Mouse (Mus musculus) cerebellum, postnatal 36 days (tissue): ENCODE results near the gene Nat8f5.
"Not testable (repeated sequence)": the region's sequence is repeated elsewhere in the genome, so short reads cannot be mapped to it uniquely, and the experiment has no call there.

Experiments
- DNase-seq, 2 experiments: peaks; one replicate each; pipeline ENCODE4 v3.0.0; 2021 to 2022; ENCODE audit warnings: mixed read lengths in 2 of 2

The Nat8f5 gene

DNA sequence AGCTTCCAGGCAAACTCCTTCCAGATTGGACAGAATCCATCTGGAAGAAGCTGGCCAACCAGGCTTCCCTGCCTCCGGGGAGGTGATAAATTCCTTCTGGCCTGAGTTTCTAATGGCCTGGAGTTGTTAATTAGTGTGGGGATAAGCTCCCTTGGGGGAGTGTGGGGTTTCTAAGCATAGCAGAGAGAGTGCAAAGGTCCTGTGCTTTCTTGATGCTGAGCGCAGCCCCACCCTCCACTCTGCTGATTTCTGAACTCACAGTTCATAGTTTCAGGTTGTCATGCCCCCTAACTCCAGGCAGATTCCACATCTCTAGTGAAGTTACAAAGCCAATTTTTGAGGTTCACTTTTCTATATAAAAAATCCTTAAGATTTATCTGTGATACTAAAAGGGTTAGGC lies 14.3 kb upstream of the Nat8f5 start:
- DNase-seq = not testable (repeated sequence)

DNA sequence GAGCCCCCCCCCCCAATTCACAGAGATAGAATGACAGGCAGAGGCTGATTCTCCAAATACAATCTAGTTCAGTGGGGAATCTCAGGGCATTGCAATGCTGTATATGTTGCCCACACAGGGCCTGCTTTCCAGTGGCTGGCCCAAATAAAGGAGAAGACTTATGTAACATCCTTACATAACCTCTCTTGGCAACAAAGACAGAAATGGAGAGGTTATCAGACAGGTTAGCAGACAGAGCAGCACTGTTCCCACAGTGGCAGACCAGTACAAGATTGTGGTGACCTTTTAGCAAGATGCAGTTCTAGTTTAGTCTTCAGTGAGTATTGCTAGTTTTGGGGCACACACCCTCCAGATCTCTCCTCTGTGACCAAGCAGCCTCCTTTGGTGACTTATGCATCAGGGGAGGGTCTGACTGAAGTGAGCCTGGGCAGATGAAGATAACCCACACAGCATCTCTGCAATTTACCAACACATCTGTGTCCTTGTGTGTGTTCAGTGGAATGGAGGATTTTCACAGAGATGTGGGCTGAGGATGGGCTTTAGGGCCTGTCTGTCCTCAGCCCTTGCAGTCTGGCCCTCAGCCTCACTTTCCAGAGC lies 13.8 kb upstream of the Nat8f5 start:
- DNase-seq = peak in 1 of 2 experiments; percentile 11

DNA sequence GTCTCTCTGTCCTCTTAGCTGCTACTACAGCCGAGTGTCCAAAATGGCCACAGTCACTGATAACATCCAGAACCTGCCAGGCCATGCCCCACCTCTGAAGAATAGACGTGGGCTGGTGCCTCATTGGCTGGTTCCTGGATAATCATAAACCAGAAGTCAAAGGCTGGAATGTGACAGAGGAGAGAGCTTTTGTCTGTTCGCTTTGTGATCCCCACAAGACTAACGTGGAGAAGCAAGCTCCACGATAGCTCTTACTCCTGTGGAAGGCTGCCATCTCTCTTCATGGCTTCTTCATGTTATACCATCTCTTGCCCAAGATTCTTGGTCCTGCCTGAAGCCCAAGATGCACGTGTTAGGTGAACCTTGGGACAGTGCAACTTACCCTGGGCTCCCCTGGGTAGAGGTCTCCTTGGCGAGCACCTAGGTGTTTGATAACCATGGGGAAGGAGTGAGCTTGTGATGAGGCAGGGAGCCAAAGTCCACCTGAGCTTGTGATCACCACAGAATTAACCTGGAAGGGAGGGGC lies 11.1 kb upstream of the Nat8f5 start, which contains the start of gene Nat8:
Gene Nat8, minus strand, starts transcription at position 287 of the 526 bp plus-strand sequence.
- no peak for DNase-seq

DNA sequence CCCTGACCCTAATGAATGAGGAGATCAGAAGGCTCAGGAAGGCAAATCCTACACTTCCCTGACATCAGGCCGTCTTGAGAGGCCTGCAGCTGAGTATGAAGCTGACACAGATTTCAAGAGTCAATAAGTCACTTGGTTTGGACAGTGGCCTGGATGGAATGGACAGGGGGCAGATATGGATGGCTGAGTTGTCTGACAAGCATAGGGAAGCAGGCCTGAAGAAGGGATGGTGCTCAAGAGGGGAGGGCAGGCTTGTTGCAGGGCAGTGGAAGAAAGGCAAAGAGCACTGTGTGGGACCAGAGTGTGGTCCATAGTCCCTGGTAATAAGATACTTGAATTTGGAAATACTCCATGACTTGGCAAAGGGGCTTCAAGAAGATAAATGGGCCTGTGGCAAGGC lies 8.7 kb upstream of the Nat8f5 start:
- no peak for DNase-seq

DNA sequence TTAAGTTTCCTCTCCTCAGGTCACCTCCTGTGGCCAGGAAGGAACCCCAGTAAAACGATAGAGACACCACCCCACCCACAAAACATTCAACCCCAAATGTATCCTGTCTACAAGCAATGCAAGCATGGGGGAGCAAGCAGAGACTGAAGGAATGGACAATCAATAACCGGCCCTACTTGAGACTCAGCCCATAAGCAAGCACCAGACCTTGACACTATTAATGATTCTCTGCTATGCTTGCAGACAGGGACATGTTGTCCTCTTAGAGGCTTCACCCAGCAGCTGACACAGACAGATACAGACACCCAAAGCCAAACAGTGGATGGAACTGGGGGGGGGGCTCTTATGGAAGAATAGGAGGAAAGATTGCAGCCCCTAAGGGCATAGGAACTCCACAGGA lies 5.1 kb upstream of the Nat8f5 start:
- DNase-seq = no peak

DNA sequence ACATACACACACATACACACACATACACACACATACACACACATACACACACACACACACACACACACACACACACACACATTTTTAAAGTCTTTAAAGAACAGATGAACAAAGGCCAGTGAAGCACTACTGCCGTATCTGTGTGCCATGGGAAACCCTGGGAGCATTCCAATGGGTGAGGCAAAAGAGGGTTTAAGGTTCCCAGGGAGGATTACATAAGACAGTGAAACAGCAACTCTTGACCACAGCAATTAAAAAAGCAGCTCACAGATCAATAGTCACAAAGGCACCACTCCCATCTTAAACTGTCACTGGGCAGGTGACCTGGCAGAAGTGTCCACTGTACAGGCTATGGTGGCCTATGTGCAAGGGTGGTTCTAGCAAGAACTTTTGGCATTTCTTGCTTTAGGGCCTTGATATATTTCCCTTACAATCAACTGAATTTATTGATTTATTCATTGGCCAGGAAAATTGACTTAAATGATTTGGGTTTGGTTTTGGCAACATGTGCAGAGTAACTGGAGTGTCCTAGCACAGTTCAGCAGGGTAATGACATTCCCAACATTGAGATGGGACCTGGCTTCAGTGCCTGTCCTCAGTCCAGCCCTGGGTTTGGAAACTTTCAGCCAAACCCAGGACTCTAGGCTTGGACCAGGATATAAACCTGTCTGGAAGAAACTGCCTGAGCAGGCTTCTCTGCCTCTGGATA lies 2.8 kb upstream of the Nat8f5 start:
- DNase-seq = no peak

DNA sequence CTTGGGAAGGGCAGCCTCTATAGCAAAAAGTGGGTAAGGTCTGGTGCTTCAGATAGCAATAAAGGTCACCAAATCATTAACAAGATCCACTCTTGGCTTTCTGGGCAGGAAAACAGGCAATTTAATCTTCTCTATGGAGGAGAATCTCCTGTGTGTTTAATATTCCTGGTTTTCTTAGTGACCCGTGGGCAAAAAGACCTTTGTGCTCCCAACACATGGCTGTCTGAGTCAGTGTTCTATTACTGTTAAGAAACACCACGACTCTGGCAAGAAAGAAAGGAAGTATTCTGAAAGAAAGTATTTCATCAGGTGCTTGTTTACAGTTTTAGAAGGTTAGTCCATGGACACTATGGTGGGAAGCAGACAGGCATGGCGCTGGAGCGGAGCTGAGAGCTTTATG lies 1.5 kb upstream of the Nat8f5 start:
- no peak for DNase-seq

DNA sequence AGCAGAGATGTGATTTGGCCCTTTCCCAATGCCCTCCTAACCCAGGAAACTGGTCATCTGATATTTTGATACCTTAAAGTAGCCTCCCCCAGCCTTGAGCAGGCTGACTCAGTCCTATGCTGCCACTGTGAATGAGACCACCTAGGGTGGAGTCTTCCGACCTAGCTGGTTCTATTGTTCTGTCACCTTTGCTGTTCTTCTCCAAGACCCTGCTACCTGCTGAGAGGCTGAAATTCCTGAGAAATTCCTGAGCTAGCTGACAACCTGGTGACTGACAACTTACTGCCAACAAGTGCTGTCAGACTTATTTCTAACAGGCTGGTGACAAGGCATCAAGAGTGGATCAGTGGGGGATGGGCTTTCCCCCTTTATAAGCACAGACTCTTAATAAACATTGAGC lies 2.4 kb downstream of the Nat8f5 start:
- DNase-seq = no peak

DNA sequence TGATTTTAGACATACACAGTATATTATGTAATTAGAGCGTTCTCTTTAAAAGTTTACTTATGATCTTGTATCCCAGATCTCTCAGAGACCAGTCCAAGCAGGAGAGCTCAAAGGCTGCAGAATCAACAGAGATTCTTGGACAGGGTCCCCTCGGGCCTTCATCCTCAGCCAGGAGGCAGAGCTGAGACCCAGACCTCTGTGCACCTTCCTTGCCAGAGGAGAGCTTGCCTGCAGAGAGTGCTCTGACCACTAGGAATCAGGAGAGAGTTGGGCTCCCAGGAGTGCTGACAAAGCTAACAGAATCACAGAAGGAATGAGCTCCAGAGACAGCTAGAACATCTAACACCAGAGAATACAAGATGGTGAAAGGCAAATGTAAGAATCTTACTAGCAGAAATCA lies 7.4 kb downstream of the Nat8f5 start:
- DNase-seq = no peak

DNA sequence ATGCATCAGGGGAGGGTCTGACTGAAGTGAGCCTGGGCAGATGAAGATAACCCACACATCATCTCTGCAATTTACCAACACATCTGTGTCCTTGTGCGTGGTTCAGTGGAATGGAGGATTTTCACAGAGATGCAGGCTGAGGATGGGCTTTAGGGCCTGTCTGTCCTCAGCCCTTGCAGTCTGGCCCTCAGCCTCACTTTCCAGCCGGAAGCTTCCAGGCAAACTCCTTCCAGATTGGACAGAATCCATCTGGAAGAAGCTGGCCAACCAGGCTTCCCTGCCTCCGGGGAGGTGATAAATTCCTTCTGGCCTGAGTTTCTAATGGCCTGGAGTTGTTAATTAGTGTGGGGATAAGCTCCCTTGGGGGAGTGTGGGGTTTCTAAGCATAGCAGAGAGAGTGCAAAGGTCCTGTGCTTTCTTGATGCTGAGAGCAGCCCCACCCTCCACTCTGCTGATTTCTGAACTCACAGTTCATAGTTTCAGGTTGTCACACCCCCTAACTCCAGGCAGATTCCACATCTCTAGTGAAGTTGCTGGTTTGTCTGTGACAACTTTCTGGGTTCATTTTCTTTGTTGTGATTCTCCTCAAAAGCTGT lies 9.7 kb downstream of the Nat8f5 start:
- not testable (repeated sequence) for DNase-seq

DNA sequence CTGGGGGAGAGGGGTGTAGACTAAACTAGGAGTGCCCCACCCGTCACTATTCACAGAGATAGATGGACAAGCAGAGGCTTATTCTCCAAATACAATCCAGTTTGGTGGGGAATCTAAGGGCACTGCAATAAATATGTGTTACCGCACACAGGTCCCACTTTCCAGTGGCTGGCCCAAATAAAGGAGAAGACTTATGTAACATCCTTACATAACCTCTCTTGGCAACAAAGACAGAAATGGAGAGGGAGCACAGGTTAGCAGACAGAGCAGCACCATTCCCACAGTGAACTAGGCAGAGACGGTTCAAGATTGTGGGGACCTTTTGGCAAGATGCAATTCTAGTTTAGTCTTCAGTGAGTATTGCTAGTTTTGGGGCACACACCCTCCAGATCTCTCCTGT lies 10.3 kb downstream of the Nat8f5 start:
- not testable (repeated sequence) for DNase-seq

DNA sequence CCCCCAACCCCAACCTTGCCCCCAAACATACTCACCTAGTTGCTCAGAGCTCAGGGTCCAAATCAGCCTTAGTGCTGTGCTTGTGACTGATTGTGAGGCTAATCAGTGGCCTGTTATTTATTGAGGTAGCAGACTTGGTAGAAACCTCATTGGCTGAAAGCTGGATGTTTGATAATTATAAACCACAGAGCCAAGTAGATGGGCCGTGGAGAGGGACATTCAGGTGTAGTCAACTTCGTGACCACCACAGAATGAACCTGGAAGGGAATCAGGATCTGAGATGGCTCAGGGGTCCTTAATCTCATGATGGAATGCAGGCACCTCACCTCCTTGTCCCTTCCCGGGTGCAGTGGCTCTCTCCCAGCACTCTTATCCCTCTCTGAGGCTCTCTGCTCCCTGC lies 11.0 kb downstream of the Nat8f5 start:
- not testable (repeated sequence) for DNase-seq

DNA sequence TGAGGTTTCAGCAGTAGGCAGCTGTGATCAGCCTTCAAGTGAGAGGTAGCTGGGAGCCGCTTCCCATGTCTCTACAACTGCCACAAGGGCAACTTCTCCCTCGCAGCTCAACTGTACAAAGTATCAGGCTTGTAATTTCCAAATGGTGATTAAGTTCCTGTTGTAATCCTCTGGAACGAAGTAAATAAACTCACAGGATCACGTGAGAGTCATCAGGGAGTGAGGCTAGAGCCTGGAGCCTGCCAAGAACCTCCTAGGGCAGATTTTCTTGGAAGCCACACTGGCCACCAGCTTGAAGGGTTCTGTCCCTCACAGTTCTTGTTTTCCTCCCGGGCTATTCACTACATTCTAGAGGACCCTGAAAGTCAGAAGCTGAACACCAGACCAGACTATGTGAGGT lies 17.6 kb downstream of the Nat8f5 start:
- DNase-seq = not testable (repeated sequence)
